Mouse (Mus musculus) T-helper 2 cell (primary cell): ENCODE measurements around the gene Cttnbp2nl.

Source experiments
- in situ Hi-C: fragments of 300-600 bp; cut with MboI, MseI; formaldehyde crosslinking; loops from one replicate; pipeline ENCODE4 v1.15.1; 2025; ENCODE audit warnings: high pct_unique_total_duplicates

Cttnbp2nl gene

DNA sequence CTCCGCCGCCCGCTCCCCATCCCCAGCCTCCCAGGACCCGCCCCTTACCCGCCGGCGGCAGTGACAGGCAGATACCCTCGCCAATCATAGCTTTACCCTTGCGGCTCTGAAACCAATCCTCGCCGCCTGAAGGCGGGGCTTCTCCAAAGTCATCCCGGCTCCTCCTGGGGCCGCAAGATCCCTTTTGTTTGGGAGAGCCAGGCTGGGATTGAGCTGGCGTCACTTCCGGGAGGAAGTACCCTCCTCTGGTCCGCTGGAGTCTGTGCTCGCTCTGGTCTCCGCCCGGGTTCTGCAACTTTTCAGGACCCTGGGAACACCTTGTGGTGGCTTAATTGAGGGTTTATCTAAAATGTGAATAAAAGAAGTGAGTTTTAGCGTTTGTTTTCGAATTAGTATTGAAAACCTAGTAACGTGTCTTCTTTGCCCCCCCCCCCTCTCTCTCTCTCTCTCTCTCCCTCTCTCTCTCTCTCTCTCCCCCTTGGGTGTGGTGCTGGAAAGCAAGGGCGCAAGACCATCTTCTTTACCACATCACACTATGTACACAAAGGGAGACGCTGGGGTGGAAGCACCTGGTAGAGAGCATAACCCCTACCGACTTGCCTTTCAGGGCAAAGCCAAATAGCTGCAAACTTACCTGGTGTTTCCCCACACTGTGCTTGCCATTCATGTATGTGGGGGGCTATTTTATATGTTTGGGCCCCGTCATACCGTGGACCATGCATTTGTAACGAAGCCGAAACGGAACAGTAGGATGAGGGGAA, at the start of gene Cttnbp2nl:
Gene Cttnbp2nl (minus strand): TSS at position 210 of the 761 bp plus-strand sequence.
- in situ Hi-C loops, result loop anchor here (5.0 to 10.0 kb wide), 2 partner anchors 61 to 278 kb away; no protein-coding TSS in a partner anchor

DNA sequence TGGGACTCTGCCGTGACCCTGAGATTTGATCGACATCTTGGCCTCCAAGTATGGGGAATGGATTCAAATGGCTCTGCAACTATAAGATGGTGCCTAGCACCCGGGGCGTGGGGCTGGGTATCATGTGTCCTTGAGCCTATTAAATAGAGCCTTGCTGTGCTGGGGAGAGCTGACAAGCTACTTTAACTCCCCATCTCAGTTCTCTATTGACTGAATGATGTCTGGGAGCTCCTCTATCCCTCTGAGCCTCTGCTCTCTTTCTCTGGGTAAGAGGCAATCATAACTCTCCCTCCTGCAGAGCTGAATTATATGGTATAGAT, 47.3 kb upstream of the Cttnbp2nl start:
- in situ Hi-C loops, result no loop called here

DNA sequence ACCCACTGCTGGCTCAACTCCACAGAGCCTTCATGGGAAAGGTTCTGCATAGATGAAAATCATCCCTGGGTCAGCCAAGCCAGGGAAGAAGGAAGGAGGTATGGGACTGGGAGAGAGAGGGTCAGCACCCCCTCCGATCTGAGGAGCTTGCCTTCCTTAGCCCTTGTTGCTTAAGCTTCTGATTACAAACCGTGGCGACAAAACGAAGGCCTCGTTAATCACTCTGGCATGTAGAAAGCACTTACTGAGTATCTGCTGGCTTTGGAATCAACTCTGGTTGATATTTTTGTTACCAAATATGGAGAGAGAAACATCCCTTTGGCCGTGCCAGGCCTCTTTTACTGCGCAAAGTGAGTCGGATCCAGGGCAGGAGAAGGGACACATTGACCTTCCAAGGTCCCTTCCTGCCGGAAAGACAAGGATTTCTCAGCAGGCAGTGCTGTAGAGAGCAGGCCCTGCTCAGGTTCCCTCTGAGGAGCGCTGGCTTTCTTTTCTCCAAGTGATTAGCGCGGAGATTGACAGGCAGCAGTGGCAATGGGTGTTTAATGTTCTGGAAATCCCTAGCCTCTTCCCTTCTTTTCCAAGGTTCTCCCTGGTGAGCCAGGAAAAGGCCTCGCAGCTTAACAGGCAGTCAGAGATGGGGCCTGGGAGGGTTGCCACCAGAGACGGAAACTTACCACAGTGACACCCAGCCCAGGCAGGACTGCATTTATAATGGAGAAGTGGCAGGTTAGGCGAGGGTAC, 46.8 kb upstream of the Cttnbp2nl start:
- in situ Hi-C loops, result no loop called here

DNA sequence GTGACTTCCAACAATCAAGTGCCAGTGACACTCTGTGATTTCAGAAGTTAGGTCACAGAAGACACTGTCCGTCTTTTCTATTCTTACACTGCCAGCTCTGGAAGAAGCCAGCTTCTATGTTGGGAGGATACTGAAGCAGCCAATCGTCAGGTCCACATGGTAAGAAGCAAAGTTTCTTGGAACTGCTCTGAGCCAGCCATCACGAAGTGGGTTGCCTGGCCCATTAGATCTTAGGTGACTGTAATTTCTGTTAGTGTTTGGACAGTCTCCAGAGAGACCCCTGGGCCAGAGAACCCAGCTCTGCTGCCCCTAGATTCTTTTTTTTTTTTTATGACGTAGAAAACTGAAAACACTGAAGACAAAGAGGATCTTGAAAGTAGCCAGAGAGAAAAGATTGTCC, 44.6 kb upstream of the Cttnbp2nl start:
- in situ Hi-C loops, result no loop called here

DNA sequence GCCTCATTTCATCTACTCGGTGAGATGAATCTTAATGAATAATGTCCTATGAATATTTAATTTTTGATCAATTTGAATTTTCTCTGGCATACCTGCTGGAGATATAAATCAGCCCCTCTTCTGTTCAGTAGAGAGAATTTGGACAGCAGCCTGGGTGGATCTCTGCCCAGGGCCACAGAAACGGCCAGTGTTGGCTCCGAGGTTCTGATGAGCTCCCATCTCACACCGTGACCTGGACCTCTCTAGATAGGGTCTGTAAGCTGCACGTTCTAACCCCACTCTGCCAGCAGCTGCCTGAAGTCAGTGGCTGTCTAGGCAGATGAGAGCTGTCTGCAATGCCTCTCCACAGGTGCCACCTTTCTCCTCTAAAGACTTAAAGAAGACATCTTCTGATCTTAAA, 42.1 kb upstream of the Cttnbp2nl start:
- in situ Hi-C loops, result no loop called here

DNA sequence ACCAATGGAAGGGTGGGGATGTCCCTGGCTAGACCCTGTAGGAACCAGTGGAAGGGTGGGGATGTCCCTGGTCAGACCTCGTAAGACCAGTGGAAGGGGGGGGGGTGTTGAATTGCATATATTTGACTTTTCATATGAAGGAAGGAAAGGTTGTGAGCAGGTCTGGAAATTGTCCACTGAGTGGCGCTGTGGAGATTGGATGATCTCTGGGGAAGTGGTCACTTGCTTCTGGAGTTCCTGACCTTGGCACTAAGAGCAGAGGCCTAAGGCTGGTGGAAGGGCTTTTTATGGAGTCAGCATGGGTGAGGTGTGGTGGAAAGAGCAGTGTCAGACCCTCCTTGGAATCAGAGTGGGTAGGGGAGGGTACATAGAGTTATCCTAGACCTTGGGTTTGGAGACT, 41.5 kb upstream of the Cttnbp2nl start:
- in situ Hi-C loops, result no loop called here

DNA sequence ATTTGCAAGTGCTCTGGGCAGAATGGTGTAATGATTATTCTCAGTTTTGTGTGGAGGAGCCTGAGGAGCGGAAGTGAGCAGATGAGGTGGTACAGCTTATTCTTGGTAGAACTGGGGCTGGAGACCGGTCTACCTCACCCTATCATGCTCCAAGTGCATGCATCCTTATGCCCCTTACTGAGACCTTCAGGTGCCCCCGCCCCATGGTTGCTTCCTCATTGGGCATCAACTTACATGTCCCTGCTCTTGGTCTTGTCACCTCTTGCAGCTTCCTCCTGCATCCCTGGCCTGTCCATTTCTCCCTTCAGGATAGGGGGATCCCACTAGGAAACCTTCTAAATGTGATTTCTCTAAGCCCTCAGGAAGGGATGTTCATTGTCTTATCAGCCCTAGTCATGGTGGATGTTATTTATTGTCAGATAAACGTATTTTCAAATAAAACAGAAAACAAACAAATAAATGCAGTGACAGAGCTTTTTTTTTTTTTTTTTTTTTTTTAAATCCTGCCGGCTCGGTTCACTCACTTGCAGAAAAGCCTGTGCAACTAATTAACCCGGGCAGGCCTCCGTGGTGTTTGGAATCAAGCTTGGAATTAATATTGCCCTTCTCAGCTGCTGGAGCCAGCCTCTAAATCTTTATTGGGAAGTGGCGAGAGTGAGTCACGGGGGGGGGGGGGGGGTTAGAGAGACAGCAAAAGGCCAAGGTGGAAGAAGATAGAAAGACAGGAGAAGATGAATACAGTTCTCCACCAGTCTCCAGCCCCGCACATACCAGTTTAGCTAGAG, 40.0 kb upstream of the Cttnbp2nl start:
- in situ Hi-C loops, result no loop called here

DNA sequence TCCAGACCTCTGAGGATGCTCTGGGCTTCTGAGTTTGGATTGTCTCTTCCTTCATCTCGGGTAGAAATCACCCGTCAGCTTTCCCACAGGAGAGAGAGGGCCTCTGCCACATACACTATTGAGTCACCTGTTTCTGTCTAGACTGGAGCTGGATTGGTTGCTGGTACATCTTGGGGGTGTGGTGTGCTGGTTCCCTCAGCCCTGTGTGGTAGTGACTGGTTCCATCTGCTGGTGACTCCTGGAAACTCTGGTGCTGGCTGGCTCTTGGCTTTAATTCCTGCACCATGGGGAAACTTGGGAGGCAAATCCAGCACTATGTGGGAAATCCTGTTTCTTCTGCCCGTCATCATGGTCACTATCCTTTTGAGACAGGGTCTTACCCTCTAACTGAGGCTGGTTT, 38.0 kb upstream of the Cttnbp2nl start:
- in situ Hi-C loops, result no loop called here

DNA sequence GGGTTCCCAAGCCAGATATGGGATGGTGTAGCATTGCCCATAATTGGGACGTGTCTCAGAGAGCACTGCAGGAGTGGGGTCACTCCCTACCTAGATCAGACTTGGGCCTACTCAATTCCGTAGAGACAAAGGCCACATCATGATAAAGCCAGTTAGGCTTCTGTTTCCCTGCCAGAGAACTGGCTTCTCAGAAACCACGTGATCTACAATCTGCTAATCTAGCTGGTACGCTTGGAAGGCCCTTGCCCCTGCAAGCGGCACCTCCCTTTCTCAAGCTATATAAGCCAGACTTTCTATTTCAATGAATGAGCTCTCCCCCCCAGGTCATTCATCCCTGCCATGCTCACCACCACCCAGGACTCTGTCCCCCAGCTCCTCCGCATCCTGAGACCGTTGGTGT, 37.2 kb upstream of the Cttnbp2nl start:
- in situ Hi-C loops, result no loop called here

DNA sequence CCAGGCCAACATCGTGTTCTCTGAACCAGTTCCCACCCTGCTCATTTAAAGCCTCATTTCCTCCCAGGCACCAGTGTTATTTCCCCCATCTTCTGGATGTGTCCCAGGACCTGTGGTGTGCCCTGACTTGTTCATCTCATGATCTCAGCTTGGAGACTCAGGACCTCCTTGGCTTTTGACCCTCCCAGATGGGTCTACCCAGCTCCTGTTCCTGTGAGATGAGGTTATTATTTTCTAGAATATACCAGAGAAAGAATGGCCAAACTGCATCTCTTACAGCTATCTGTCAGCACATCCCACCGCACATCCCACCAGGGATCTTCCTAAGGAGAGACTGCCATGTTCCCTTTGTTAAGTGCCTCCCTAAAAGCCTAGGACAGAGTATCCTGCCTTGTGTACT, 35.7 kb upstream of the Cttnbp2nl start:
- in situ Hi-C loops, result no loop called here

DNA sequence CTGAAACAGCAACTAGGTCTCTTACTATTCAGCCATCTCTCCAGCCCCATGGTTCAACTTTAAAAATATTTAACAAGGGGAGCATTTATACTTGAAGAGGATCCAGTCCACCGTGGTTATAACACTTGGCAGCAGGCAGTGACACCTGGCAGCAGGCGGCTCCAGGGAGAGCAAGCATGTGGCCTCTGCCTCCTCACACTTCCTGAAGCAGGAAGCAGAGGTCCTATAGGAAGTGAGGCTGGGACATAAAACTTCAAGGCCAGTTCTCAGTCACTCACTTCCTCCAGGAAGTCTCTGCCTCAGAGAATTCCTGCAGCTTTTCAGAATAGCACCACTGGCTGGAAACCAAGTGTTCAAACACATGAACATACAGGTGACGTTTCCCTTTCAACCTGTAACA, 34.4 kb upstream of the Cttnbp2nl start:
- in situ Hi-C loops, result no loop called here

DNA sequence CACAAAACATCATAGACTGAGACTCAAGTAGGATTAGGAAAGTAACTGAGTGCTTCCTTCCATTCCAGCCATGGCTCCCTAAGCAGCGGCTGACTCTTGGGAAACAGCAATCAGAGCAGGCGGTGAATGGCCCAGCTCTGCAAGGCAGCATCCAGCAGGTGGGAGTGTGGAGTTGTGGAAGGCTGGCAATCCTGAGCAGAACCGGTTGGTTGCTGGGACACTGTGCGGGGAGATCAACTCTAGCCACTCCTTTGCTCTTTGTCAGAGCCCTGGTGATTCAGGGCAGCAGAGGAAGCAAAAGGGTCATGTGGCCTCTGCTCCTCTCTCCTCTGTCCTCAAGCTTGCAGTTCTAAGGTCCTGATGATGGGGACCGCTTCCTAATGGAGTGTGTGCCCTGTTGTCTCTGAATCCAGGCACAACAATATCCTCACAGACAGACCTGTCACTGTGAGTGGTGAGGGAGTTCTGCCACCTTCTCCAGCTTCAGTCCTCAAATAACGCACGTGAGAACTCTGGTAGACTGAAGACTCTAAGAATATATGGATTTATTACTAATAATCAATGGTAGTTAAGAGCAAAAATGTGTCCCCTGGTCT, 25.4 kb upstream of the Cttnbp2nl start:
- in situ Hi-C loops, result no loop called here

DNA sequence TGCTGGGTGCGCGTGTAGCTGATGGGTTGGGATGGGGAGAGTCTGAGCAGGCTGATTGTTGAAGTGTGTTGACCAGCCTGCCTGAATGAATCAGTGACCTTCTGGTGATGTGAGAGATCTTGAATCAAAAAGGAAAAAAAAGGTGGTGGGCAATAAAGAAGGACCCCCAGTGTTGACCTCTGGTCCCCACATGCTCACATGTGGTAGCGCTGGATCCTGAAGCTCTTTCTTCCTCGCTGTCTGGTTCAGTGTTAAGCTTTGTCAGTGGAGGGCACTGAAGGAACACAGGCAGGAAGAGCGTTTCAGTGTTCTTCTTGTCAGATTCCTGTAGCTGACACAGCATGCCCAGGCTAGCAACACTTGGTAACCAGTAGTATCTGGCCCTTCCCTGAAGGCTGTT, 22.9 kb upstream of the Cttnbp2nl start:
- in situ Hi-C loops, result no loop called here

DNA sequence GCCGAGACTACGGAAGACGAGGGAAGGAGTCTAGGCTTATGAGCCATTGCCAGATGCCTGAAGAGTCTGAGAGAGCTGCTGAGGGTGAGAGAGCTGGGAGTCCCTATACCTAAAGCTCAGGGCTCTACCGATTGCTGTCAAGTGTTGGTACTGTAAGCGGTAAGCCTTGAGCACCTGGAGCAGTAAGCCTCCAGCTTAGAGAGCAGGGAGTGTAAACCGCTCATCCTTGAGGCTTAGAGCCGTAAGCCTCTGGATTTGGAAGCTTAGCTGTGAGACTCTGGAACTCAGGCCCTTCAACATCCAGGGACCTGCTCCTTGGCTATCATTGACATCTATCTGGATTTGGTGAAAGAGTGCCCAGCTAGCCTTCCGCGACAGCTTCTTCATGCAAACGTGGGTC, 19.6 kb upstream of the Cttnbp2nl start:
- in situ Hi-C loops, result no loop called here

DNA sequence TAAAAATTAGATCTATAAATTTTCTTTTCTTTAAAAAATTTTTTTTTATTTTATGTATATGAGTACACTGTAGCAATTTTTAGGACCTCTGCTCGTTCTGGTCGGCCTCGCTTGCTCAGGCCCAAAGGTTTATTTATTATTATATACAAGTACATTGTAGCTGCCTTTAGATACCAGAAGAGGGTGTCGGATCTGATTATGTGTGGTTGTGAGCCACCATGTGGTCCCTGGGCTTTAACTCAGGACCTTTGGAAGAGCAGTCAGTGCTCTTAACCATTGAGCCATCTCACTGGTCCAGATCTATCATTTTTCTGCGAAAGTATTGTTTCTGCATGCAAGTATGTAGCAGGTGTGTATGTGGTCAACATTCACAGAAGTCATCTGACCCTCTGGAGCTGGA, 18.3 kb upstream of the Cttnbp2nl start:
- in situ Hi-C loops, result no loop called here

DNA sequence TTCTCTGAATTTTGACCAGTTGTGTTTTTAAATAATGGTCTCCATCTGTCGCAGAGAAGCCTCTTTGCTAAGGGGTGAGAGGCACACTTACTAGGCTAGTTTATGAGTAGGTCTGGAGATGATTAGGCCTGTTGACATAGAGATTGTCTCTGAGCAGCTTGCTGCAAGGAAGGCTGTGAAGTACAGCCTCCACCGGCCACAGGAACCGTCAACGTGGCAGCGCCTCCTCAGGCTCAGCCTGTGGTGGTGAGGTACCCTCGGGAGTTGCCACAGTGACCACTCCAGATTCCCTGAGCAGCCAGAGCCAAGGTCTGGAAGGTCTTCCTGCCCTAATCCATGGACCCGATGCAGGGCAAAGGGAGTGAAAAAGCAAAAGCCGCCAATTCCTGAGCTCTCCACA, 17.6 kb upstream of the Cttnbp2nl start:
- in situ Hi-C loops, result no loop called here

DNA sequence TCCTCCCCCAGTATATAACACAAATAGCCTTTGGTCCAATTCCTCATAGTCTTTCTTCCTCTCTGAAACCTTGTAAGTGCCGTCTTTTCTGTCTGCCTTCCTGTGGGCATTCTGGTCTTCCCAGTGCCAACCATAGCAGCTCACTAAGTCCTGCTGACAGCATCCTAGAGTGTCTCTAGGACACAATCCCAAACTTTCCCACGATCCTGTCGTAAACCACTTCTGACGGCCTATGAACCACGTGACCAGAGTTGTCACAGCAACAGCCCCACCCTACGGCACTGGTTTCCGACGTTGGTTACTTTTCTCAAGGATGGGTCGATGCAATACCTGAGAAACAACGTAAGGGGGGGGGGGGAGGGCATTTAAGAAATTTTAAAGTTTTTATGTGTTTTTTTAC, 13.6 kb upstream of the Cttnbp2nl start, which contains the start of gene 4930564D02Rik:
Gene 4930564D02Rik (plus strand): TSS at position 301 of the 400 bp plus-strand sequence.
- in situ Hi-C loops, result no loop called here

DNA sequence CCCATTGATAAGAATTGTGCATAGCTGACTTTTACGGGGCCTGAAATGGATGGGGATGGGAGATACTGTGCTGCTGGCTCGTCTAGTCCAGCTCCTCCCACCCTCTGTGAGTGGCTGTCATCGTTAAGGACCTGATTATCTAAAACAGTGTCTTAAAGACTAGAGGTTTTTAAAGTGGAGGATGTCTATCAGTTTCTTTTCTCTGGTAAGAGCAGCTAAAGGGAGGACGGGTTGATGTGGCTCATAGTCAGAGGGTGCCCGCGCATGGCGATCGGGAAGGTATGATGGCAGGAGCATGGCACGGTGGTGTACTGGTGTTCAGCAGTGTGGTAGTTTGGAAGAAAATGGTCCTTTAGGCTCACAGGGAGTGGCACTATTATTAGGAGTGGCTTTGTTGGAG, 9.7 kb upstream of the Cttnbp2nl start:
- in situ Hi-C loops, result no loop called here

DNA sequence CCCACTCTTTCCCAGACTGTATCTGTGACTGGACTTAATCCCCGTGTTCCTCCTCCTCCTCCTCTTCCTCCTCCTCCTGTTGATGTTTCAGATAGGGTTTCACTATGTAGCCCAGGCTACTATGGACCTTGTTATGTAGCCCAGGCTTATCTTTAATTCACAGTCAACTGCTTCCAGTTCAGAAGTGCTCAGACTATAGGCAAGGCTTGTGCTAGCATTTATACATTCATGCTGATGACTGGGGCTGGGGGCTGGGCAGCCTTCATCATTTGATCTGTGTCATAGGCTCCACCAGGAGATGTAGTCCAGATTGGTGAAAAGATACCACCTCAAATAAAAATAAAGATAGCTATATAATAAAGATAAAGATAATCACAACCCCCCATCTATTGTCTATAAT, 9.0 kb upstream of the Cttnbp2nl start:
- in situ Hi-C loops, result no loop called here

DNA sequence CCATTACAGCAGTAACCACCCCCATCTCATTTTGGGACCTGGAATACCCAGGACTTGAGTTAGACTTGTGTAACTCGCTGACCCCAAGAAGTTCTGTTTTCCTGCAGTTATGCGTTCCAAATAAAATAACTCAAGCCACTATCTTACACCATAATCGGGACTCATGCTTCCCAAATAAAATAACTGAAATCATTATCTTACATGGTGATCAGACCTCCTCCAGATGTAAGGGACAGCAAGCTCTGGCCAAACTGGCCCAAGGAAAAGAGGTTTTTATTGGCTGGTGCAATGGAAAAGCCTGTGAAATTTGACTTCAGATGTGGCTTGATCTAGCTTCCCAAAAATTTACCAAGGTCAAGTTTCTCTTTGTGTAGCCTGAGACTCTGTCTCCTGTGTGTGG, 8.6 kb upstream of the Cttnbp2nl start:
- in situ Hi-C loops, result no loop called here

DNA sequence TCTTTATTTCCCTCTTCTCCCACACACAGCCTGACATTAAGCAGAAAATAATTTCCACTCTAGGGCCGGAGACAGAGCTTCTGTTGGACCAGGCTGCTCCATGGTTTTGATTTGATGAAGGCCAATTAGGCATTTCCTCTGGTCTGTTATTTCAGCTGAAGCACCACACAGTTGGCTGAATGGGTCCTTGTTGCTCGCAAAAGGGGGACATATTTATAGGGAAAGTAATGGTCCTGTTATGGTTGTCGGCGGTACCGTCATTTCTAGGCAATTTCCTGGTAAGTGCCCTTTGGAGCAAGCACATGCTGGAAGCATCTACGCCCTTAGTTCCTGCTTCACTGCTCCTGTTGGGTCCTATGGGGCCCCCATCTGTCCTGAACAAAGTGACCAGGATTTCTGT, 8.0 kb upstream of the Cttnbp2nl start:
- in situ Hi-C loops, result no loop called here

DNA sequence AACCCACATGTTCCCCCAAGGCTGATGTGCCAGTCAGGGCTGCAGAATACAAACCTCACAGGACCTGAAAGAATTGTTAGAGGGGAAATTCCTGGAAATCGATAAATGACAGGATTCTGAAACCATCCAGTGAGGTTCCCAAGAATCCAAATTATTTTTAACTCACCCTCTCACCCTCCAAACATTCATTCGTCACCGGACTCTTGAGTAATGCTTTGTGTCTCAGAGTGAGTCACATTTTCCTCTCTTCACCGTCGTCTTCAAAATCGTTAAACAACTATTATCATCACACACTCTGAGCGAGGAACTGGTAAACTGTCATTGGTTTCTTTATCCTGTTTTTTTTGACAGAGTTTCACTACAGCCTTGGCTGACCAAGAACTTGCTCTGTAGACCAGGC, 7.0 kb upstream of the Cttnbp2nl start:
- in situ Hi-C loops, result loop anchor here (10.0 kb wide), 1 partner anchor 285 kb away; no protein-coding TSS in a partner anchor
